Mouse (Mus musculus) G1E-ER4 (cell line): ENCODE measurements around the gene Snhg11. TPM values are rescaled to one million over a fixed set of nuclear protein-coding genes. Genes with fewer than 3 reads are reported as not detected.

Experiments used
- GATA1 ChIP-seq: IDR thresholded peaks from one replicate; pipeline ENCODE4 v1.8.0; 2012; ENCODE audit warnings: low read length, inconsistent platforms
- polyA plus RNA-seq: library from polyadenylated mRNA; stranded (reverse); fragments of >175 nt; gene quantifications from 2 replicates; pipeline ENCODE4 v1.2.3, GENCODE M21; 2012

Gene Snhg11
- polyA plus RNA-seq: not detected in 2 replicates

DNA sequence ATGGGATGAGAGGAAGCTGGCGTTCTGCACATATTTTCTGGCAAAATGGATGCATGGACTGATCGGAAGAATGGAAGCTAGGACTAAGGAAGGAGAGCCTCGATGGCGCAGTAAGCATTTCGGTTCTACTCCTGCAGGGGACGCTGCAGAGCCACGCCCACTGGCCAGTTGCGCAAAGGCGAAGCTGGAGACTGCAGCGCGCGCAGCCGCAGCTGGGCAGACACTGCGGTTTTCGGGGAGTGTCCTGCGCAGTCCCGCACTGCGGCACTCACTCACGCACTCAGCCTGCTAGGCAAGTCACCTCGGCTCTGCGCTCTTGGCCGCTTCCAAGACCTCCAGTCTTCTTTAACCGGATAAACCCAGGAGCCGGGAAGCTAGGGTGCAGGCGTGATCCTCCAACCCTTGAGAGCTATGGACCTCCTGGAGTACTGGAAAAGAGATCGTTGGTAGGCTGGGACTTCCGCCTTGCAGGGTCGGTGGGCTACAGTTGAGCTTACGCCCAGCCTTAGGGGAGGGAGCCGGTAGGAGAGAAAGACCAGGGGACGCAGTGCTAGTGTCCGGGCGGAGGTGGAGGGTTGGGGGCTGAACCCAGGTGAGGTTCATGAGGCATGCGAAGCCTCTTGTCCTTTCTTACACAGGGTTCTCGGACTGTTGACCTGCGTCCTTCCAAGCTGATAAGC, at the start of gene Snhg11:
Gene Snhg11, plus strand, starts transcription at position 196 of the 680 bp plus-strand sequence.
- TF ChIP-seq GATA1: no peak

DNA sequence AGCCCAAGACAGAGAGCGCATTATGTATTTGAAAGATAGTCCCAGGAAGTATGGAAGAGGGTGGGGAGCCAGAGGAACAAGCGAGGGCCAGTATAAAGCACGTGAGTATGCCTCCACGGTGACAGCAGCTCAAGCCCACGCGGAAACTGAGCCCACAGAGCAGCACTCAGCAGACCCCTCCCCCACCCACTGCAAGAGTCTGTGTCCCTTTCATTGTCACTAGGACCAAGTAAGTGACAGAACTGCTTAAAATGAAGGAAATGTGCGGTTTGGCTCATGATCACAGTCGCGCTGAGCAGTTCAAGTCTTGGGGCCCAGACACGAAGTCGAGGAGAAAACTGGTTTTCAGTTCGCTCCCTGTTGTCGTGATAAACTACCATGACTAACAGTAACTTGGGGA, 41.1 kb upstream of the Snhg11 start:
- TF ChIP-seq GATA1: no peak

DNA sequence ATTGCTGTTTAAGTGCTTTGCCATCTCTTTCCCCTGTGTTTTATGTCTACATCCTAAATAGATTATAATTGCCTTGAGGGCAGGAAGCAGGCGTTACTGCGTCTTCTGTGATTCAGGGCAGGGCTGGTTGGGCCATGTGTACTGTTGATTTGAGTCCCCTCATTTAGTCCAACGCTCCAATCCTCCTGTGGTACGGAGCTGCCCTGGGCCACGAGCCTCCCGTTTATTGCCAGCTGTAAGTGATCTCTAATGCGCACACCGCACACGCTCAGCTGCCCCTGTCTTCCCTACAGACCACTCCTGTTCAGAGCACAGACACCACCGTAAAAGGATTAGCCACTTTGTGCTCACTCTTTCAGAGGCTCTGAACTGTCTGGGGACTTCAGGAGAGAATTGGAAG, 37.7 kb upstream of the Snhg11 start:
- TF ChIP-seq GATA1: no peak

DNA sequence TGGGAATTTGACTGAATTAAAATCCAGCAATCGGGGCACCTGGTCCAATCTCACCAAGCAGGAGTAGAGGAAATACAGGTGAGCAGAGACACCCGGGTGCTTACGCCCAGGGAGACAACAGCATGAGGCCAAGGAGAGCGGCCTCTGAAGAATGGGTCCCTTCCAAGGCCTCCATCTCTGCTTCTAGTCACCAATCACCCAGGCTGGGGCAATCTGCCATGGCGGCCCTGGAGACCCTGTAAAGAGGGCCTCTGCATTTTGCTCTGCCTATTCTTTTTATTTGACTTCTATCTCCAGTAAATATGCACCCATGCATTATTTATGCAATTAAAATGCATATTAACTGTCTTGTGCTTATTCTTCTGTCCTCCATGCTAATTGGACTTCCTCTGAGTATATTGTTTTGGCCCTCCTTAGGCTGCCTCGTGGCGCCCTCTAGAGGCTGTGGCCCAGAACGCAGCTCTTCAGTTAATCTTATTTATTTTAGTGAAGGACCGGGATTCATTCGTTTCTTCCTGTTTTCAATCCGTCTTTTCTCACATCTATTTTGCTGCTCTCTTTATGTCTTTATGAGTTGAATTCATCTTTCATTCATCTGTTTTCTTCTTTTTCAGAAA, 35.4 kb upstream of the Snhg11 start:
- no peak for TF ChIP-seq GATA1

DNA sequence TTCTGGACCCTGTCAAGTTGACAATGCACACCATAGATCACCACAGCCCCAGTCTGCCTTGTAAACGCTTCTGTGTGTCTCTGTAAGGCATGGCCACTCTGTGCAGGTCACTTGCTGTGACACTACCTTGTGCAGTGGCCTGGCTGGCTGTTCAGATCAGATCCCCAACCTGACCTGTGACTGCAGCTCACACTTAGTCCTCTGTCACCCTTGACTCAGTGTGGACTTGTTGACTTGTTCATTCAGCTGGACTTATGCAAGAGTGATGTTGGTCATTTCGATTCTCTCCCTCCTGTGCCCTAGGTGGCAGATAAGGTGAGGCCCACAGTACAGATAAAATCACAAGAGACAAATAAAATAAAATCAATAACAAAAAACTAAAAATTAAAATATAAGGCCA, 34.1 kb upstream of the Snhg11 start:
- no peak for TF ChIP-seq GATA1

DNA sequence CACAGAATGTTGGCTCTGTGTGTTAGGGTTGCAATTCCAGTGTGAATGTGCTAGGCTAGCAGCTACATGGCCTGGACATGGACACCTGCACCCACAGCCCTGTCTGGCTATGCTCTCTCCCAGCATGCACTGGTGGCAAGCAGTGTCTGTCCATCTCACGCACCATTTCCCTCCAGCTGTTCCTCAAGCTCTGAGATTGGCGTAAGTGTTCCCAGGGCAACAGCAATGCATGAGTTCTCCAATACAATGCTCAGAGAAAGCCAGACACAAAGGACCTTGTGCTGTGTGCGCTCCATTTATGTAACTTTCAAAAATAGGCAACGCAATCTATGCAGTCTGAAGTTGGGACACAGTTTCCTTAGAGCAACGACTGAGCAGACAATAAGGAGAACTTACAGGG, 31.9 kb upstream of the Snhg11 start:
- TF ChIP-seq GATA1: no peak

DNA sequence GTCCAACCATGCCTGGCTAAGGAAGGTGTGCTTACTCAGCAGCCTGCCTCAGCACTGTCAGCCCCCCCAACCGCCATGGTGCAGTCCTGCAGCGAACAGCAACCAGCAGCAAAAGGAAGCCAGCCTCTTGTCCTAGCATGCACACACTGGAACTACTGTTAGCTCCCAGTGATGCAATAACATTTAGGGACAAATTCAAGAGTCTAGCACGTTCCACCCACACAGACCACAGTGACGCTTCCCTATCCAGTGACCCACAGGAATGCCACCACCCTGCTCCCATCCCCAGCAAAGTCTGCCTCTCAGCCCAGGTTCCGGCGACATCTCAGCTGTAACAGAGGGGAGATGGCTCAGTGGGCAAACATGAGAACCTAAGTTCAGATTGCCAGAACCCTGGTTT, 29.0 kb upstream of the Snhg11 start:
- TF ChIP-seq GATA1: no peak

DNA sequence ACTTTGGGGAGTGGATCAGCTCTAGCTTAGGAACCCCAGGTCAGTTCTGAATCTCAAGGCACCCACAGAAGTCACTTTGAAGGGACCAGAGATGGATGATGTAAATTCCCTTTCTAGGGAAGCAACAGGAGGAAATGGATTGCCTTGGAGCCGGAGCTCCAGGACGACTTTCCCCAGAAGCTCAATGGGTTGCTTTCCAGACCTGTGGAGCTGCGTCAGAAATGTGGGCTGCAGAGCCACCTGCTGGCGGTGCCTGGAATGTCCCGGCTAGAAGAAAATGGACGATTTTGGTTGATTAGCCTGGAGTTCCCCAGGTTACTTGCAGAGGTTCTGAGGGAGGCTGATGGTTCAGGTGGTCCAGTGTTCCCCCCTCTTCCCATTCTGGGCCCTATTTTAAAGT, 27.6 kb upstream of the Snhg11 start:
- no peak for TF ChIP-seq GATA1

DNA sequence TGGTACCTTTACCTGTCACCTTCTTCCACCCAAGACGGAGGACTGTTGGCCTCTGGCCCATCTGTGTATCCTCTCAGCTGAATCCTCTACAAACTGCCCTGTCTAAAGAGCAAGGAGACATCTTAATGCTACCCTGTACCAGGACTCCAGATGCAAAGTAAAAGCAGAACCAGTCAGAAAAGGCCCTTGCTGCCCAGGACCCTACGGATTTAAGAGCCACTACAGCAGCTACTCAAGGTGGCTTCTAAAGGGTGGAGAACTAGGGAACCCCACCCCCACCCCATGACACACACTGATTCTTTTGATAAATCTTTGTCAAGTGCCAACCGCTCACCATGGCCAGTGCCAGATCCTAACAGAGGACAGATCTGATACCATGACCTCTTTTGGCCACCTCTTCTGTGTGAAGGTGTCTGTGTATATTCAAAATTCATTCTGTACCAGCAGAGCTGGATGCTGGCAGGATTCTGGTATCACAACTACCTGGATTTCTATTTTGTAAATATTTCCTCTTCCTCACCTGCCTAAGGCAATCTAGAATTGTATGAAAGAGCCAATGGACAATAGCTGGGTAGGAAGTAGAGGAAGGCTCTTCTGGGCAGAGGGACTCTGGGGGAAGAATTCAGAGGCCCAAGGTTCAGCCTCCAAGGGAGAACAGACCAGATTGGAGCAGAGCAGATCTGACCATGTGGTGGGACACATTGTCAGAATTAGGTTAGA, 22.5 kb upstream of the Snhg11 start:
- no peak for TF ChIP-seq GATA1

DNA sequence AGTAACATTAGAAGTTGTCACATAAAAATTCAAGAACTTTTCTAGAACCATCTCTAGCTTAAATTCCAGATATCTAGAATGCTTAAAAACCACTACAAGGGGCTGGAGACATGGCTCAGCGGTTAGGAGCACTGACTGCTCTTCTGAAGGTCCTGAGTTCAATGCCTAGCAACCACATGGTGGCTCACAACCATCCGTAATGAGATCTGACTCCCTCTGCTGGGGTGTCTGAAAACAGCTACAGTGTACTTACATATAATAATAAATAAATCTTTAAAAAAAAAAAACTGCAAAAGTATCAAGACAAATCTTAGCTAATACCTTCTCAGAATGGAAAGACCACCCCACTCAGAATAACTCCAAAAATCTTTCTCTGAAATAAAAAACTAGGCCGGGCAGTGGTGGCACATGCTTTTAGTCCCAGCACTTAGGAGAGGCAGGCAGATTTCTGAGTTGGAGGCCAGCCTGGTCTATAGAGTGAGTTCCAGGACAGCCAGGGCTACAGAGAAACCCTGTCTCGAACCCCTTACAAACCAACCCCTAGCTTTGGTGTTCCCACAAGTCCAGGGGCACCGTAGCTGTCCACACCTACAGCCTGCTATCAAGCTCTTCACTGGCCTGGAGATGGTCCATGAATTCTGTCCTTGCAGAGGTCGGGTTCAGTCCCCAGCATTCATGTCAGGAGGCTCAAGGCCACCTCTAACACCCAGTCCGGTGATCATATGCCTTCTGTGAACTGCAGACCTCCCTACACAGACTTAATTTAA, 20.9 kb upstream of the Snhg11 start:
- TF ChIP-seq GATA1: no peak

DNA sequence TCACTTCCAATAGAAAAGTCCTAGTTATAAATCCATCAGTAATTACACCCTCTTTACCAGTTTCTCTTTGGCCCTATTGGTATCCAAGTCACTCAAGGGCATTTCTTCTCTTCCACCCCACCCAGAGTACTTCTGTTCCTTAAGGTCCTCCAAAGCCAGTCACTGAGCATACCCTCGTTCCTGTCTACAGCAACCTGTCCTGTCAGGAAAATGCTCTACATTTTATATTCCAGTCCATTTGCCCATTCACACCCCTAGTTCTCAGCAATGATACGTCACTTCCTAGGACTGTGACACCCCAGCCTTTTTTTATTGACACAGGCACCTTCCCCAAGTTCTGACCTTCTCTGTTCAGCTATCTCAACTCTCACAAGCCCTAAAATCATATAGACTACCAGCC, 20.2 kb upstream of the Snhg11 start:
- no peak for TF ChIP-seq GATA1

DNA sequence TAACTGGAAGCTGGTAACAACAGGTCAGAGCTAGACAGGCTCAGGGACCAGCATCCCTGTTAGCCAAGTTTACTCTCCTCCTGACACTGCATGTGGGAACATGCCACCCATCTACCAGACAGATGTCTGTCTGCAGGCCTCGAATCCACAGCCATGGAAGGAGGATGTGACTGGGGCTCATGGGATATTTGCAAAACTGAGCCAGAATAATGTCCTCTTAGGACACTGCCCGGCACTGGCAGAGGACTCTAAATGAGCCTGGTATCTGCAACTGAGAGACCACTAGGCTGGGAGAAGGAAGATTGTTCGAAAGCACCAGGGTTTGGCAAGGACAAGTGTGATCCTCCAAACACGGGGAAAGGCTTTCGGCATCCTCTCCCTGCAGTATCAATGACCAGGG, 19.3 kb upstream of the Snhg11 start:
- TF ChIP-seq GATA1: no peak

DNA sequence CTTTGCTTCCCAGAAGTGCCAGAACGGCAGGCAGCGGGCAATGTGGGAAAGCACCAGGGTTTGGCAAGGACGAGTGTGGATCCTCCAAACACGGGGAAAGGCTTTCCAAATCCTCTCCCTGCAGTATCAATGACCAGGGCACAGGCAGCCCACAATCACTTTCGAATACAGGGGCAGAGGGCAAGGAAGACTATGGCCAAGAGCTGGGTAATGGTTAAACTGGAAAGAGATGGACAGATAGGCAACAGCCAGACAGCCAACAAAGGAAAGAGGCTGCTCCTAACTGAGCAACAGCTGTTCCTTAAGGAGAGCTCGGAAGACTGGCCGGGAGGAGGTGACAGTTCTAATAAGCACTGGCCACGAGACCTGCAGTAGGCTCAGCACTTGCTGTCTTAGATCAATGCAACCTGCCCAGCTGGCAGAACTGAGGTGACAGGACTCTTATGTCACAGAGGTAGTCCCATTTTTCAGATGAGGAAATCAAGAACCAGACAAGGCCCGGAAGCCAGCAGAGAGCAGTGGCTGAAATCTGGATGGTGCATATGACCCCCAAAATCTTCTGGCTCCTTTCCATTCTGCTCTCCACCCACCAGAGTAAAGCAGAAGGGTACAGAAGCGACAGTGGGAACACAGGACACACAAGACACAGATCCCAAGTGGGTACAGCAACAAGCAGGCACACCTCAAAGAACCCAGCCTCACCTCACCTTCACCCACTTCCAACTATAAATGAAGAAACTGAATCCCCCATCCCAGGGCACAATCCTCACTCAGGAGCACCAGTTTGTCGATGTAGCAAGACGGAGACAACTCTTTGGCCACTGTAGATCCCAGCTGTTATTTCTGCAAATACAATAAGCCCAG, 15.4 kb upstream of the Snhg11 start:
- no peak for TF ChIP-seq GATA1

DNA sequence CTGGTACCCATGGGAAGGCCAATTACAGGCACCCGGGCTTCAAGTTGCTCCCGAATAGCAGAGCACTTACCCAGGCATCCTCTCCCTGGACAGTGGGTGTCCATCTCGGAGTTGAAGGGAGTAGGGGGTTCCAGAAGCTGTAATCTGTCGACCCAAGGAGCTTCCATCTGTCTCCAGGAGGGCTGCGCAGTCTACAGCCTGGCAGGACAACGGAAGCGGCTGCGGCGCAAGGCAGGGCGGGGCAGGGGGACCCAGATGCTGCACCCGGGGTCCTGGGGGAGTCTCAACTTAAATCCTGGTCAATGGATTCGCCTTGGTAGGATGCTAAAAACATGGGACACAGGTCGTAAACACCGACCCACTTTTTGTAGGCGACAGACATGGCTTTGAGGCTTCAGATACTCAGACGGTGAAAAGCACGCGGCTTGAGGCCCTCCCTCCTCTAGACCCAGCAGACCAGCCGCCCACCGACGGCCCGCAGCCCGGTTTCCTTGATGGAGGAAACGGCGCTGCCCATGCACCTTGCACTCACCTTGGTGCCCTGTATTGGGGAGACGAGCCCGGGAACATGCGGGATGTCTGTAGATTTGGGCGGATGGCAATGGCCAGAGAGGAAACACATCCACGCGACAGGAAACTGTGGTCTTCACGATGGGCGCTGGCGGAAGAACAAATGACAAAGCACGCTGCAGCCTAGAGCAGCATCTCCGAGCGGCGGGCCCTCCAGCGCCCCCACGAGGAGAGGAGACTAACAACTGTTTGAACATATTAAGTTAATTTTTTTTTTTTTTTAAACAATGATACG, 14.4 kb upstream of the Snhg11 start:
- no peak for TF ChIP-seq GATA1

DNA sequence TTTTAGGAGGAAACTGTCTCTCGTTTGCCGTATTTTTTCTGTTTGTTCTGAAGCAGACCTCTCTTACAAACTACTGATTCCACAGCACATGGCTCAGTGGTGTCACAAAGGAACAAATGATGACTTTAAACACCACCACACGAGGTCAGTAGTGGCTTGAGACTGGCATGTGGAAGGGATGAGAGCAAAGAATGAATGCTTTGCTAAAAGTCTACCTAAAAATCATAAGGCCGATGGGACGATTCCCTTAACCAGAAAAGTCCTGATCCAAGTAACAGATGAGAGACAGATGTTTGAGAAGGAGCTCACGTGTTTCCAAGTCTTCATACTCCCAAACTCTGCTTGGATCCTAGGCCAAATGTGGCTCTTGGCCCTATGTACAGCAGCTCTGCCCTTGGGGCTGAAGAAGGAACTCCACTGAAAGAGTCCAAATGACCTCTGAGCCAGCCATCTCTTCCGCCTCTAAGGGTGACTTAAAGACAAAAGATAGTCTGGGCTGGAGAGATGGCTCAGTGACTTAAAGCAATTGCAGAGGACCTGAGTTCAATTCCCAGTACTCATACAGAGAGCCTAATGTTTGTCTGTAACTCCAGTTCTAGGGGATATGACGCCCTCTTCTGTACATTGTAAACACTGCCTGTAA, 13.6 kb upstream of the Snhg11 start:
- TF ChIP-seq GATA1: no peak
